Comparison of ENCODE assay signal across 12 mouse cellular contexts in the genomic region with DNA sequence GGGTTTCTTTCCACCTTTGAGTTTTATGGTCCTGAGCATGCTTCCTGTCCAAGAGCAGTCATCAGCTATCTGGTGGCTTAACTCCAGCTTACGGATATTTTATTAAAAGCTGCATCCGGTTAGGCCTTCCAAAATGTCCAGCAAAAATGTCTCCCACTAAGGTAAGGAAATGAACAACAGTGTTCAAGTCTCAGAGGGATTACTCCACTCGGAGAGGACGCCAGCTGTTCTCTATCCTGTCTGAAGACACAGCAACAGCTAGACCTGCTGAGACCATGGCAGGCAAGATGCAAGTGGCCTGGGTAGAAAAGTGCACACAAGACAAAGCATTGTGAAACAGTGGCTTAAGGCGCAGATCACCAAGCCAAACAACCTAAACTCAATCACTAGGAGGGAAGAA.
DNase-seq lines count a peak whose midpoint lies in the region; ATAC-seq and TF ChIP-seq lines count a peak whose summit lies in the region.
"Had no signal": no experiment of that assay in that cellular context is flagged by ENCODE, and none has a peak within 500 bp of the region (broad histone marks: within the 10 kb centered on the region; RNA-seq: fewer than 3 reads in every experiment).

No protein-coding gene starts in this region.

- no peak overlapping the region for H3K4me3 ChIP-seq in heart, embryonic 12.5 days
- no peak overlapping the region for H3K4me3 ChIP-seq in heart, postnatal 0 days (ENCODE audit: low read depth, low read length)
- no peak overlapping the region for H3K4me3 ChIP-seq in limb, embryonic 15.5 days

- H3K27ac ChIP-seq in heart, embryonic 12.5 days (ENCODE audit: poor library complexity, severe bottlenecking) = no peak overlapping the region
- H3K27ac ChIP-seq in heart, postnatal 0 days (ENCODE audit: low read depth) = peak overlapping the region; percentile 33
- 0 out of 2 replicates have a peak overlapping the region, but pooled peaks have one; percentile 33 for H3K27ac ChIP-seq in limb, embryonic 15.5 days

- peak; percentile 98 for DNase-seq in heart, adult 11 months
- DNase-seq in heart, postnatal 0 days (ENCODE audit: low spot score) = peak; percentile 25
- peak; percentile 71 for DNase-seq in kidney, adult 9 months
- no peak for DNase-seq in ovary, adult 18-20 months (ENCODE audit: low spot score)
- no peak for DNase-seq in embryo, embryonic 10 days (ENCODE audit: low spot score)
- no peak for DNase-seq in urinary bladder, postnatal 10 days (ENCODE audit: low spot score)
- DNase-seq: adrenal gland, postnatal 10 days; B cell, adult 2 months; cerebellum, adult 11-12 months; spleen, adult 18-20 months had no signal

- TF ChIP-seq EP300 in heart, postnatal 0 days (IDR thresholded peaks at IDR 0.05; ENCODE audit: low read depth) = 0 out of 2 replicates have a peak, but pooled peaks have one; percentile 30

- no peak for ATAC-seq in heart, embryonic 12.5 days (ENCODE audit: insufficient number of reproducible peaks, low FRiP score)
- peak; percentile 81 for ATAC-seq in heart, postnatal 0 days (ENCODE audit: insufficient read depth, low read depth)
- no peak for ATAC-seq in limb, embryonic 15.5 days (ENCODE audit: insufficient number of reproducible peaks, low FRiP score, low TSS enrichment, low read depth)

- TF ChIP-seq CTCF in heart, postnatal 0 days (IDR thresholded peaks at IDR 0.05; ENCODE audit: low read depth) = no peak

- no peak overlapping the region for H3K4me2 ChIP-seq in heart, embryonic 12.5 days
- H3K4me2 ChIP-seq in heart, postnatal 0 days (ENCODE audit: low read depth, low read length) = no peak overlapping the region
- no peak overlapping the region for H3K4me2 ChIP-seq in limb, embryonic 15.5 days

- H3K9me3 ChIP-seq in heart, embryonic 12.5 days (replicated peaks) = no peaks in the 10 kb centered on the region
- no peaks in the 10 kb centered on the region for H3K9me3 ChIP-seq in heart, postnatal 0 days (replicated peaks; ENCODE audit: control insufficient read depth, low read length)
- no peaks in the 10 kb centered on the region for H3K9me3 ChIP-seq in limb, embryonic 15.5 days

- no peaks in the 10 kb centered on the region for H3K27me3 ChIP-seq in heart, embryonic 12.5 days (replicated peaks)
- no peaks in the 10 kb centered on the region for H3K27me3 ChIP-seq in heart, postnatal 0 days (ENCODE audit: control insufficient read depth, insufficient read depth, low read length)
- no peaks in the 10 kb centered on the region for H3K27me3 ChIP-seq in limb, embryonic 15.5 days

- 54% methylated on average over 5 of the region's 5 CpGs for WGBS in heart, embryonic 12.5 days
- WGBS in heart, postnatal 0 days = 58% methylated on average over 5 of the region's 5 CpGs
- WGBS in limb, embryonic 15.5 days = 43% methylated on average over 5 of the region's 5 CpGs

- H3K9ac ChIP-seq in heart, embryonic 12.5 days = no peak overlapping the region
- no peak overlapping the region for H3K9ac ChIP-seq in heart, postnatal 0 days (replicated peaks; ENCODE audit: low read depth, low read length)
- no peak overlapping the region for H3K9ac ChIP-seq in limb, embryonic 15.5 days

- peaks cover 30% of the 10 kb centered on the region for H3K4me1 ChIP-seq in heart, embryonic 12.5 days (replicated peaks)
- H3K4me1 ChIP-seq in heart, postnatal 0 days (ENCODE audit: control insufficient read depth, insufficient read depth) = peaks cover 7% of the 10 kb centered on the region; the same call in 1 of the 2 replicates
- peaks cover 18% of the 10 kb centered on the region for H3K4me1 ChIP-seq in limb, embryonic 15.5 days

- H3K36me3 ChIP-seq in heart, embryonic 12.5 days = no peaks in the 10 kb centered on the region
- no peaks in the 10 kb centered on the region for H3K36me3 ChIP-seq in heart, postnatal 0 days (replicated peaks; ENCODE audit: control insufficient read depth, insufficient read depth, low read length)
- H3K36me3 ChIP-seq in limb, embryonic 15.5 days = no peaks in the 10 kb centered on the region

Comparison
In these comparisons a context has a peak if more than half of its experiments do, and no peak if none do; other contexts are left out.
1. DNase-seq: peak in heart, adult 11 months (single experiment), heart, postnatal 0 days (single experiment) and kidney, adult 9 months (single experiment); none in ovary, adult 18-20 months (single experiment), embryo, embryonic 10 days (single experiment) and urinary bladder, postnatal 10 days (single experiment).